Mouse (Mus musculus): ENCODE results near the gene Nufip2. TPM values are rescaled to one million over a fixed set of nuclear protein-coding genes. Genes with fewer than 3 reads are reported as not detected.

Gene Nufip2
- total RNA-seq, 2 experiments from 2014 or later: 70.6 to 76.5 TPM

- DNase-seq (ENCODE audit: extremely low spot score in 1 of 2, low spot score in 1 of 2): peak in 1 of 2 experiments; percentile 35
Measured at GRCm38 (mm10) chr11:77766351-77767001, 80.5 kb downstream of the Nufip2 start.

DNA sequence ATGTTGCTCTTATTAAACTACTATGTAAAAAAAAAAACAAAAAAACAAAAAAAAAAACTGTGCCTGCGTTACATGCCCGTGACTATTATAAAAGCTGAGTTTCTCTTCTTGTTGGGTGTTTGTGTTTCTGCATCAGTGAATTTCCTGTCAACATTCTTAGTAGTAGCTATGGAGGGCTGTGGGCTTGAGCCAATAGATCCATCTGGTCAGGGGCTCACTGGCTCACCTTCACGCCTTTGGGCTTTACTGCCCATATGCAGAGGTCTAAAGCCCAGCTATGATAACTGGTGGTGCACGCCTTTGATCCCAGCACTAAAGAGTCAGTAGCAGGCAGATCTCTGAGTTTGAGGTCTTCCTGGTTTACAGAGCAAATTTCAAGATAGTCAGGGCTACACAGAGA is 83.5 kb downstream of the Nufip2 start:
- DNase-seq (ENCODE audit: extremely low spot score in 1 of 2, low spot score in 1 of 2): no peak

- DNase-seq (ENCODE audit: extremely low spot score in 1 of 2, low spot score in 1 of 2): no peak
Measured at GRCm38 (mm10) chr11:77770346-77770745, 84.4 kb downstream of the Nufip2 start.

- DNase-seq (ENCODE audit: extremely low spot score in 1 of 2, low spot score in 1 of 2): no peak
Measured at GRCm38 (mm10) chr11:77771879-77772713, 86.1 kb downstream of the Nufip2 start.

DNA sequence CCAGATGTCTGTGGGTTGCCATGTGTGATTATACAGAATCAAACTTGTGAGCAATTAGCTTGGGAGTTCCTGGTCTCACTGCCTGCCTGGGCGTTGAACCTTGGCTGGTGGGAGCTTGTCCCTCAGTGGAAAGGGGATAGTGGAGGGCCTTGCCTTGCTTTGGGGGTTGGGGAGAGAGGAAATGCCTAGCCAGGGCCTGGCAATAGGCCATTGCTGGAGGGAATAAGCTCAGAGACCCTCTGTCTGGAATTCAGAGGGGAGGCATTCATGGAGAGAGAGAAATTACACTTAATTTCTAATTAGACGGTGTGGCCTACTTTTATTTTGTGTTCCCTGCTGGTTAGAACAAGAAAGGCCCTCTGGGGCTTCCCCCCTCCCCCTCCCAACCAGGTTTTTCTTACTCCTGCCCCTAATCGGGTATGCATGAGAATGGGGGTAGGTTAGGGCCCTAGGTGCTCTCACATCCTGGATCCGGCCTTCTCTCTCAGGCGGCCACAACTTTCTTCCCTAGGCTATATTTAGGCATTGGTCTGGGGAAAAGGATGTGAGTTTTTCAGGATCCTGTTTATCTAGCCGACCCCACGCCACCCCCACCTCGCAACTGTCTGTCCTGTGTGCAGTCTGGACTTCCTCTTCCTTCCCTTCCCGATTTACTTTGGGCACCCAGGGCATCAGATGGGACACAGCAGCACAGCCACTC is 89.9 kb downstream of the Nufip2 start:
- no peak for DNase-seq (ENCODE audit: extremely low spot score in 1 of 2, low spot score in 1 of 2)

DNA sequence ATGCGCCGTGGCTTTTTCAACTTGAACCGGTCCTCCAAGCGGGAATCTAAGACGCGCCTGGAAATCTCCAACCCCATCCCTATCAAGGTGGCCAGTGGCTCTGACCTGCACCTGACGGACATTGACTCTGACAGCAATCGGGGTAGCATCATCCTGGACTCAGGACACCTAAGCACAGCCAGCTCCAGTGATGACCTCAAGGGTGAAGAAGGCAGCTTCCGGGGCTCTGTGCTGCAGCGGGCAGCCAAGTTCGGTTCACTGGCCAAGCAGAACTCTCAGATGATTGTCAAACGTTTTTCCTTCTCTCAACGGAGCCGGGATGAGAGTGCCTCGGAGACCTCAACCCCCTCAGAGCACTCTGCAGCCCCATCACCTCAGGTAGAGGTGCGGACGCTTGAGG is 91.5 kb downstream of the Nufip2 start:
- DNase-seq (ENCODE audit: extremely low spot score in 1 of 2, low spot score in 1 of 2): no peak

GRCm38 (mm10) chr11:77777937-77778336 is 92.0 kb downstream of the Nufip2 start:
- no peak for DNase-seq (ENCODE audit: extremely low spot score in 1 of 2, low spot score in 1 of 2)

DNA sequence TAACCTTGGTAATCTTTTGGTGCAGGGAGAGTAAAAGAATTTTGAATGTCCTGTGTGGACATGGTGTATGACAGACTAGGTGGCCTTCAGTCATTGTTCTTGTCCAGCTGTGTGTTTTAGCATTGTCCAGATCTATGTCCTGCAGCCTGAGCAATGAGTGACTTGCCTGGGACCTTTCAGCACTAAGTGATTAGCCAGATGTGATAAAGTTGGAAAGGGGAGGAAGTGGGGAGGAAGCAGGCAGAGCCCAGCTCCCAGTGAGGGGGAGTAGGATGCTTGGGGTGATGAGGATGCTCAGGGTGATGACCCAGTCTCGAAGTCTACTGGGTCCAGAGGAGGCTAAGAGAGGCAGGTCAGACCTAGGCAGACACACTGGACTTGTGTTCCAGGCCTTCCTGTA is 93.3 kb downstream of the Nufip2 start:
- DNase-seq (ENCODE audit: extremely low spot score in 1 of 2, low spot score in 1 of 2): no peak

DNA sequence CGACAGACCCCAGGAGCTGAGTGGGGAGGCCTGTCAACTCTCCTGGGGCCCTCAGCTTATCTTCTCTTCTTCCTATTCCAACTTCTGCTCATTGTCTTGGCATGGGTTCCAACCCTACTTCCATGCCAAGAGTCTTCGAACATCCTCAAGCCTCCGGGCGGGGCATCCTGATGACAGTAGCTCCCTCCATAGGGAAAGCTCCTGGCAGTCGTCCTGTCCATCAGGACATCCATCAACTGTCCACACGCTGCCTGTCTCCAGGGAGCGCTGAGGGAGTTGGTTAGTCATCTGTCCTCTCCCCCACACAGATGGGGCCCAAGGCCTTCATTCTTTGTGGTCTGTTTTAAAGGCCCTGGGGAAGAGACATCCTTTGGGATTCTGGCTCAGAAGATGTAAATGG is 95.1 kb downstream of the Nufip2 start:
- no peak for DNase-seq (ENCODE audit: extremely low spot score in 1 of 2, low spot score in 1 of 2)

DNA sequence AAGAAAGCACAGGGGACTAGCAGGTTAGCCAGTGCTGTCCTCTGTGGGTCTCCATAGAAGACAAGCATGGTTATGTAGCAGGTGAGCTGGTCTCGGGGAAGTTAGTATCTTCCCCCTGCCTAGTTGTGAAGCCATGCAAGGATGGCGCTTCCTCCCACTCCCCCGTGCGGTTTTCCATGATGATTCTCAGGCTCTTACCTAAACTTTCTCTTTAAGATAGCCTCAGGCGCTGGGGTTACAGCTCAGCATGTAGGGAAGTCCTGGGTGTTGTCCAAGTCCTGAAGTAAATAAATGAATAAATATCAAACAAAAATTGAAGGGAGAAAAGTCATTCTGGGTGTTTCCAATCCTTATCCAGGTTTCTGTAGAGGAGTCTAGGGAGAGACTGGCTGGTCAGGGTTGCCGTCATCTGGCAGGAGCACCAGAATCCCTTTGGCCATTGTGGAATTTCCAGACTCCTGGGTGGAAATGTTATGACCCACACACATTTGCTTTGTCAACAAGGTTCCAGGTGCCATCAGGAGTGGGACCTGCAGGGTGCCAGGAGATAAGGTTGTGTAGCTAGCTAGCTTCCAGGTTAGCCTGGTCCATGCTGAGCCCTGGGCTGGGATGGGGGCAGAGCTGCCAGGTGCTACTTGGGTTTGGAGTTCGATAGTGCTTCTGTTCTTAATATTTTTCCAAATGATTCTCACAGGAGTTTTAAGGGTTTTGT is 96.3 kb downstream of the Nufip2 start:
- DNase-seq (ENCODE audit: extremely low spot score in 1 of 2, low spot score in 1 of 2): no peak

DNA sequence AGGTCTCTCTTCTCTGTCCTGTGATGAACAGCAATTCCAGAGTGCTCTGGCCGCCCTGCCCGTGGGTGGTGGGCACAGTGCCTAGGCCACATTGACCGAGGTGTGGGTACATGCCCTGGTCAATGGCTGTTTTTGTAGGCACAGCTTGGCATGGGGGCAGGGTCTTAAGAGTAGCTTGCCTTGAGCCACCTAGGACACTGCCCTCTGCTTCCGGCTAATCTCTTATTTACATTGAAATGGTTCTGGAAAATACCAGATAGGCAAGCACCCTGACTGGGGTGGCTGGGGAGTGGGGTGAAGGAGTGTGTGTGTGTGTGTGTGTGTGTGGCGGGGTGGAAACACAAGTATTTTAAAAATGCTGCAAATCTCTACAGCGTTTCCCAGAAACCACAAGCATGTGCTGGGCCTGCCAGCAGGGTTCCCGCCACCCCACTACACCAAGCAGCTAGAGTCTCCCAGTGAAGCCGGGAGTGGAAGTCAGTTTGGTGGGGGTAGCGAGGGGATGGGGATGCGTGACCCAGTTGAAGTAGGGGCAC is 97.3 kb downstream of the Nufip2 start:
- DNase-seq (ENCODE audit: extremely low spot score in 1 of 2, low spot score in 1 of 2): no peak

DNA sequence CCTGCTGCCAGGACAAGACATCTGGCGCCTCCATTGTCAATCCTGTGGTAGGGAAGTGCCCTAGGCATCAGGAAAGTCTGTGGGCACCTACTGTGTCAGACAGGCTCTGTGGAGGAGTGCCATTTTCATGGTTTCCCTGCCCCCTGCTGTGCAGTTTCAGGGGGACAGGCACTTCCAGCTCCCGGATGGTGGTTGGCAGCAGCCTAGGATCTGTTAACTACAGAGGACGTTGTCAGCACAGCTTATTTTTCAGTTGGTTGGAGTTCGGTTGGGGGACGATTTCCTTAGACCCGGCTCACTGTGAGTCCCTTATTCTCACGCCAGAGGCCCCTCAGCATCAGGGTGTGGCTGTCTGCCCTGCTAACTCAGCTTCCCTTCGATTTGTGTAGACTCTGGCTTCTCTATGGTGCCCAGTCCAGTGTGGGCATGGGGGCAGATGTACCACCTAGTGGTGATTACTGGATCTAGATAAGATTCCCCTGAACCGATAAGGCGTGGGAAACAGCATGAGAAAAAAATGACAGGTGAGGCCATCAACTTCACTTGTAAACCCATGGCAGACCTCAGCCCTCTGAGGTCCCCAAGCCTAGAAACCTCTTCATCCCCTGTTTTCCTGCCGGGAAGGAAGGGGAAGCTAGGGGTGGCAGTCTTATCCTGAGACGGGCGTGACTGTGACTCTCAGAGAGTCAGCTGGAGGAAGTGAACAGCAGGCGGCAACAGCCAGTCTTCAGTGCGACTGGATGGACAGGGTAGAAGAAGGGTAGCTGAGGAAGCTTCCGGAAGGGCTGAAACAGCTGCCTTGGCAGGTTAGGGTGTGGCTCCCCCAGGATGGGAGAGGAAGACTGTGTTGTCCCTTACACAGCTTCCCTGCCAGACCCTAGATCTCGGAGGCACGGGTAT is 98.0 kb downstream of the Nufip2 start:
- no peak for DNase-seq (ENCODE audit: extremely low spot score in 1 of 2, low spot score in 1 of 2)

DNA sequence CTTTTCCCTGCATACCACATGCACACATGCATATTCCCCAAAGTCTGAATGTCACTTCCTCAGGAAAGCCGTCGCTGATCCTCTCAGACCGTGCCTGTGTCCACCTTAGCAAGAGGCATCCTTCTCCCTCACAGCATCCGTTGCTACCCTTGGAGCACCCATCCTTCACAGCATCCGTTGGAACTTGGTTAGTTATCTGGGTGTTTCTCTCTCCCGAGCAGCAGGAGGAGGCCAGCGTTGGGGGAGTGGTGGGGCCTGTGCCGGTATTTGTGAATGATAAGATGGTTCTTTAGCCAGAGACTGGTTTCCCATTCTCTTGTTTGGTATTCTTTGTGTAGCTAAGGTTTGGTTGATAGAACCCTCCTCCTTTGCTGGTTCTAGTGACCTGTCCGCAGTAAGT is 98.9 kb downstream of the Nufip2 start:
- no peak for DNase-seq (ENCODE audit: extremely low spot score in 1 of 2, low spot score in 1 of 2)

DNA sequence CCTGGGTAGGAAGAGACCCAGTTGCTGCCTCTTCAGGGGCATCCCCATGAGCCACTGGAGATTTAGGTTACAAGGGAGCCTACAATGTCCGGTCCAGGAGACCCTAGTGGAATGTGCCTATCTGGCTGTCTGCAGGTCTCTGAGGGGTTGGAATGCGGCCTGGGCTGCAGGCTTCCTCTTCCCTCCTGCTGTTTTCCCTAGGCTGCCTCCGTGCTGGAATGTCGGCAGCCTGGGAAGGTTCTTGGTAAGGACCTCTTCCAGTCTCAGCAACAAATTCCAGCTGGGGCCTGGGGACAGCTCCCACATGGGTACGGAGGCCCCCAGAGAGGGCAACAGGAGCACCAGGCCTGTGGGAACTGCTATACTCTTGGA is 99.4 kb downstream of the Nufip2 start:
- DNase-seq (ENCODE audit: extremely low spot score in 1 of 2, low spot score in 1 of 2): no peak

- DNase-seq (ENCODE audit: extremely low spot score in 1 of 2, low spot score in 1 of 2): no peak
Measured at GRCm38 (mm10) chr11:77785768-77786561, 100.0 kb downstream of the Nufip2 start.

GRCm38 (mm10) chr11:77787707-77788106 is 101.8 kb downstream of the Nufip2 start, which contains the start of gene Gm10277:
TSS of gene Gm10277 (minus strand) at chr11:77787747.
- no peak for DNase-seq (ENCODE audit: extremely low spot score in 1 of 2, low spot score in 1 of 2)

DNA sequence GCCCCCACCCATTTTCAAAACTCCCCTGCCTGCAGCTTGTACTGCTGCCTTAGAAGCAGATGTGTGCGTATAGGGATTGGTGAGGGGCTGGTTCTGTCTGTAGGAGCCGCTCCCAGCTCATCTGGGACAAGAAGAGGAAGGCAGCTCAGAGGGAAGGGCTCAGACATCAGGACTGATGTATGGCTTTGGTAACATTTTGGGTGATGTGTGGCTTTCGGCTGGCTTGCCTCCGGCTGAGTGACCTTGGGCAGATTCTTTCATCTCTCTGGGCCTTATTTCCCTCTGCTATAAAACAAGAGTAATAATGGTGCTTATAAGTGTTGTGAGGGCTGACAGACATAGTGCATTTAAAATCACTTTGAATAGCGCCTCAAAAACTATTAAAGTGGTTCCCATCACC is 103.6 kb downstream of the Nufip2 start:
- DNase-seq (ENCODE audit: extremely low spot score in 1 of 2, low spot score in 1 of 2): no peak

GRCm38 (mm10) chr11:77790286-77790685 is 104.3 kb downstream of the Nufip2 start:
- no peak for DNase-seq (ENCODE audit: extremely low spot score in 1 of 2, low spot score in 1 of 2)

All from layer of hippocampus, postnatal 25 days (tissue).